Mouse (Mus musculus) G1E (cell line): ENCODE measurements around the gene Rpl22. TPM values are rescaled to one million over a fixed set of nuclear protein-coding genes. Genes with fewer than 3 reads are reported as not detected.

ENCODE experiments used
- ATAC-seq: 2 replicates; pipeline ENCODE4 v1.8.0; 2016; ENCODE audit warnings: mild to moderate bottlenecking; ENCODE audit not compliant: insufficient number of reproducible peaks, poor library complexity, low FRiP score, severe bottlenecking; ENCODE audit errors: extremely low read depth
- DNase-seq: peaks from one replicate; pipeline ENCODE4 v3.0.0; 2012; ENCODE audit warnings: low spot score
- H3K27me3 ChIP-seq: 2 replicates; pipeline ENCODE4 v1.6.1; 2012; ENCODE audit warnings: mild to moderate bottlenecking, low read length, inconsistent platforms; ENCODE audit not compliant: insufficient read depth
- H3K36me3 ChIP-seq: replicated peaks from 2 replicates; pipeline ENCODE3; 2012; ENCODE audit warnings: mild to moderate bottlenecking, inconsistent platforms
- H3K4me1 ChIP-seq: 2 replicates; pipeline ENCODE4 v1.6.1; 2012; ENCODE audit warnings: low read depth, low read length, inconsistent platforms, mixed read lengths; ENCODE audit not compliant: insufficient read depth
- H3K4me3 ChIP-seq: 2 replicates; pipeline ENCODE4 v1.5.1; 2012; ENCODE audit warnings: low read depth, mild to moderate bottlenecking, inconsistent platforms, low read length, moderate library complexity, mixed read lengths
- H3K9me3 ChIP-seq: replicated peaks from 2 replicates; pipeline ENCODE4 v1.6.1; 2012; ENCODE audit warnings: inconsistent platforms
- CTCF ChIP-seq: IDR thresholded peaks from 2 replicates; pipeline ENCODE4 v1.5.1; 2012; ENCODE audit warnings: low read depth, low read length, inconsistent platforms, mixed read lengths
- GATA1 ChIP-seq: IDR thresholded peaks from 2 replicates; pipeline ENCODE4 v1.6.1; 2012; ENCODE audit warnings: borderline replicate concordance, low read length, inconsistent platforms, mixed read lengths
- GATA2 ChIP-seq: IDR thresholded peaks from 2 replicates; pipeline ENCODE4 v1.6.1; 2012; ENCODE audit warnings: low read depth, low read length, inconsistent platforms, borderline replicate concordance
- POLR2AphosphoS5 ChIP-seq: IDR thresholded peaks from 2 replicates; pipeline ENCODE4 v1.6.1; 2012; ENCODE audit warnings: low read depth, low read length, inconsistent platforms; ENCODE audit not compliant: insufficient replicate concordance
- TAL1 ChIP-seq: conservative IDR thresholded peaks from 2 replicates; pipeline ENCODE4 v1.6.1; 2012; ENCODE audit warnings: low read depth, low read length, inconsistent platforms, mixed read lengths
- polyA plus RNA-seq: library from polyadenylated mRNA; stranded (reverse); fragments of >175 nt; gene quantifications from 2 replicates; pipeline ENCODE4 v1.2.3, GENCODE M21; 2012
- total RNA-seq, 2 experiments: library from RNA; stranded (forward) in 1 of 2; stranded (reverse) in 1 of 2; fragments of 200-1000 nt in 1 of 2; fragments of >200 nt in 1 of 2; fragmentation: Nextera tagmentation in 1 of 2; gene quantifications; 2 replicates each; pipeline ENCODE4 v1.2.3; 2014 to 2017

Rpl22 gene
- total and polyA plus RNA-seq, 3 experiments, result 54.2 to 1,748 (median 552) TPM

DNA sequence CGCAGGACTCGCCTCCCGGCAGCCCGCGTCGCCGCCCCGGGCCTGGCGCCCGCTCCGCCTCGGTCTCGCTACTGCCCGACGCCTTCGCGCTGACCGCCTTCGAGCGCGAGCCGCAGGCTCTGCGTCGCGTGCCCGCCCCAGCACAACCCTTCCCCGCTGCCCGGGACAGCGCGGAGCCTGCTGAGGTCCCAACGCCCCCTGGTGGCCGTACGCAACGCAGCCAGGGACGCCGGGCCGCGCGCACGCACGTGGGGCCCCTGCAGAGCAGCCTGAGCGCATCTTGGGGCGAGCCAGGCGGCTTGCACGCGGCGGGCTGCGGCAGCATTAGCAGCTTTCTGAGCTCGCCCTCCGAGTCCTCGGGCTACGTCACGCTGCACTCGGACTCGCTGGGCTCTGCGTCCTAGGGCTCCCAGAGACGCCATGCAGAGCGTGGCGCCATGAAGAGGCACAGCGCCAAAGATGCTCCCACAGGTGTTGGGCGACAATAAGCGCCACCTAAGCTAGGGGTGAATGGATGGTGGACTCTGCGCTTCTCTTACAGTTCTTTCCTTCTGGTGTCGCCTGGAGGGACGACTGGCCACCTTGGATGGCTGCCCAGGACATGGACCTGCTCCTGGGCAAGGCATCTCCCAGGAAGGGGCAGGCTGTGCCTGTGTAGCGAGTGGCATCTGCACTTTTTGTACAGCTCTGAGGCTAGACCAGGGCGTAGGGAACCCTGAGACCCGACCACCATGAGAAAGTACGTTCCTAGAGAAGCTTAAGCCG is 42.2 kb upstream of the Rpl22 start:
- no peak overlapping the region; the same call in 1 of the 2 replicates for H3K4me3 ChIP-seq
- H3K27me3 ChIP-seq, result peaks cover 6% of the 10 kb centered on the region; the same call in 1 of the 2 replicates
- TF ChIP-seq GATA1 (no peak), GATA2 (no peak), CTCF (no peak), TAL1 (no peak), POLR2AphosphoS5 (no peak)
- DNase-seq, result no peak
- no peaks in the 10 kb centered on the region for H3K4me1 ChIP-seq
- ATAC-seq, result no peak
- H3K36me3 ChIP-seq, result no peaks in the 10 kb centered on the region
- peaks cover 34% of the 10 kb centered on the region for H3K9me3 ChIP-seq

DNA sequence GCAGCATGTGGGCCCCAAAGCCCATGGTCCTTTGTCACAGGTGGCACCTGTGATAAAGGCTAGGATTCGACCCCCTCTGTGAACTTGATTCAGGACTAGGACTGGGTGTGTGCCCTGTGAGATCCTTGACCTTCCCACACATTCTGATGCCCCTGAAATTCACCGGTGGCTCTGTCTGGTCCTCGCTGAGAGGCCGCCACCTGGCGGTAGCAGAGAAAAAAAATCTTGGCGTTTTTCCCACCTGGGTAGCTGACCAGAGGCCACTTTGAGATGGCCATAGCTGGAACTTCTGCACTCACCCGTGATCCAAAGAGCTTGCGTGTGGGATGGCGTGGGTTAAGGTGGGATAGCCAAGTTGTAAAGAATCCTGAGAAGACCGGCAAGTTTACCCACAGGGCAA is 40.0 kb upstream of the Rpl22 start:
- no peak for ATAC-seq
- no peaks in the 10 kb centered on the region for H3K36me3 ChIP-seq
- no peak overlapping the region for H3K4me3 ChIP-seq
- peaks cover 32% of the 10 kb centered on the region for H3K9me3 ChIP-seq
- H3K4me1 ChIP-seq, result no peaks in the 10 kb centered on the region
- DNase-seq, result no peak
- no peak for TF ChIP-seq POLR2AphosphoS5
- TF ChIP-seq GATA2, result no peak
- TF ChIP-seq TAL1, result no peak
- TF ChIP-seq GATA1, result no peak
- TF ChIP-seq CTCF, result no peak
- H3K27me3 ChIP-seq, result peaks cover 4% of the 10 kb centered on the region; the same call in 1 of the 2 replicates

DNA sequence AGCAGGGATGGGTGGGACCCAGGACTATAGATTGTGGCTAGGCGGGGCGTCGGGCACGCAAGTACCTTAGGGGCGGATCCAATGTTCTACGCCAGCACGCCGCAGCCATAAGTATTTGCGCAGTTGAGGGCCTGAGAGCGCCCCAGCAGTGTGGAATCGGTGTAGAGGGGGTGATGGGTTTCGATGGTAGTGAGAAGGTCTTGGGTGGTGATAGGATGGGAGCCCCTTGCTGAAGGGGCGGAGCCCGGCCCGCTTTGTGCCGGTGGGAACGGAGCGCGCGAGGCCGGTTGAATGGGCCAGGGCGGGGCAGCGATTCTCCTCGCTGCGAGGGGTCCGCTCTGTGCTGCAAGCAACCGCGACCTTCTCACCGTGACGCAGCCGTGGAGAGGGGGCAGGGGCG is 39.4 kb upstream of the Rpl22 start:
- H3K36me3 ChIP-seq, result no peaks in the 10 kb centered on the region
- peaks cover 32% of the 10 kb centered on the region for H3K9me3 ChIP-seq
- H3K4me3 ChIP-seq, result no peak overlapping the region
- TF ChIP-seq GATA2 (no peak), CTCF (no peak), TAL1 (no peak), POLR2AphosphoS5 (no peak), GATA1 (no peak)
- DNase-seq (no peak), ATAC-seq (no peak)
- peaks cover 4% of the 10 kb centered on the region; the same call in 1 of the 2 replicates for H3K27me3 ChIP-seq
- H3K4me1 ChIP-seq, result no peaks in the 10 kb centered on the region

DNA sequence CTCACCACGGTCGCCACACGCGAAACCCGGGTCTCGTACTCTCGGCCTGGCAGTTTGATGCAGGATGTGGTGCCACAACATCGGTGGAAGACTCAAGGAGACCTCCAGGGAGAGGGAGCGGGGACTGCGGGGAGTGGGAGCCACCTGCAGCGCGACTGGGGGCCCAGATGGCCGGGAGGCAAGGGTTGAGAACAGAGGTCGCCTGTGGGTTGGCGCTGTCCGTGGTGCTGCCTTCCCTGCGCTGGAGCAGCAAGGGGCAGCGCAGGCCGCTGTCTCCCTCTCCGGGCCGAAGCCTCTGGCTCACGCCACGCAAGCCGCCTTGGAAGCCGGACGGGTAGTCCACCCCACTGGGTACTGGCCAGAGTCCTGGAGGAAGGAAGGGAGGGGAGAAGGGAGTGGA is 38.7 kb upstream of the Rpl22 start:
- Histone ChIP-seq H3K9me3 (peaks cover 27% of the 10 kb centered on the region), H3K36me3 (no peaks in the 10 kb centered on the region), H3K4me1 (no peaks in the 10 kb centered on the region), H3K4me3 (no peak overlapping the region), H3K27me3 (no peaks in the 10 kb centered on the region)
- DNase-seq (no peak), ATAC-seq (no peak)
- no peak for TF ChIP-seq TAL1
- TF ChIP-seq GATA2, result no peak
- no peak for TF ChIP-seq POLR2AphosphoS5
- TF ChIP-seq CTCF, result no peak
- TF ChIP-seq GATA1, result no peak

DNA sequence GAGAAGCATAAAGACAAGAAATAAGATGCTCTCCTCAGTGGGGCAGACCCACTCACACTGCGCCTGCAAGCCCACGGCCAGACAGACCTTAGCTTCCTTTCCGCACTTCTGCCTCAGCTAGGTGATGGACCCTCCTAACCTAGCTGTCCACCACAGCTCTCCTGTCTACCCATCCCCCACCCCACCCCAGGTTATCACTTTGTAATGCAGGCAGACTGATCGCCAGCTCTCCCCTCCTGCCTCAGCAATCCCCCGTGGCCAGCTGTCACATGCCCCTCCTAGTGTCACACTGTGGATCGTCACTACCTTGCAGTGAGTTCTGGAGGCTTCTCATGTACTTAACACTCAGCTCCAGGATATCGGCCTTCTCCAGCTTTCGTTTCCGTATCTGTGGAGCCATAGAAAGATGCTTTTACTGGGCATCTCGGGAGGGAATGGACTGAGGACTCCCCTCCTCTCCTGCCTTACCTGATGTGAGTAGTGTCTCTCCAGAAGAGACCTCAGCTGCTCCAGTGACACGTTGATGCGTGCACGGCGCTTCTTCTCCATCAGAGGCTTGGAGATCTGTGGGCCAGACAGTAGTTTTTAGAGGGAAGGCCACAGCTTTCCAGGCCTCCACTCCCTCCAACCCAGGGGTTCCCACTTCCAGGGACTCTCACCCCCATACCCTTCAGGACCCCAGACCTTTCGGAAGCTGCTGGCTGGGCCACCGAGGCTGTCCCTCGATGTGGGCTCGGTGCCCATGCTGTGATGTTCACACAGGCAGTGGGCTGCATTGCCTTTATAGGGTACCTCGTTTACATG is 38.0 kb upstream of the Rpl22 start:
- ATAC-seq (no peak), DNase-seq (no peak)
- Histone ChIP-seq H3K9me3 (peaks cover 23% of the 10 kb centered on the region), H3K36me3 (no peaks in the 10 kb centered on the region), H3K4me3 (no peak overlapping the region), H3K27me3 (no peaks in the 10 kb centered on the region), H3K4me1 (no peaks in the 10 kb centered on the region)
- TF ChIP-seq GATA2 (no peak), POLR2AphosphoS5 (no peak), TAL1 (no peak), GATA1 (no peak), CTCF (no peak)

DNA sequence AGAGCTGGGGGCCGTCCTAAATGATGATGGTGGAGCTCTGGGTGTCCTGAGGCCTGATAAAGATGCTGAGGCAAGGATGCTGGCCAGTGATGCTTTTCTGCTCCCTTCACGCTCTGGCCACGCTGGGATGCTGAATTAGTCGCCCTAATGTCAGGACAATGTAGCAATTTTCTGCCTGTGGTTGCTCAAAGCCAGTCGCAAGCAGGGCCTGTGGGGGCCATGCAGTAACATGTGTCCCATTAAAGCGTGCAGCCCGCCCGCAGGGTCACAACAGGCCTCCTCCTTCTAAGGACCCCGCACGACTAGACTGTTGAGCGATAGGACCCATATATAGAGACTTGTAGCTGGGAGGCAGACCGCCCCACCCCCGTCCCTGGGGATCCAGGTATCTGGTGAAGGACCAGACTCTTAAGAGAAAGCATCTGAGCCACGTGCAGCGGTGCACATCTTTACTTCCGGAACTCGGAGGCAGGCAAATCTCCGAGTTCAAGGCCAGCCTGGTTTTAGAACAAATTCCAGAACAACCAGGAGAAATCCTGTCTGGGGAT is 37.1 kb upstream of the Rpl22 start:
- Histone ChIP-seq H3K36me3 (no peaks in the 10 kb centered on the region), H3K27me3 (peaks cover 2% of the 10 kb centered on the region; the same call in 1 of the 2 replicates), H3K4me3 (no peak overlapping the region), H3K4me1 (no peaks in the 10 kb centered on the region), H3K9me3 (peaks cover 14% of the 10 kb centered on the region)
- TF ChIP-seq GATA1, result no peak
- TF ChIP-seq POLR2AphosphoS5, result no peak
- no peak for TF ChIP-seq GATA2
- TF ChIP-seq CTCF, result no peak
- TF ChIP-seq TAL1, result no peak
- no peak for DNase-seq
- ATAC-seq, result no peak
